Mouse (Mus musculus): ENCODE measurements at regions not wholly inside any gene's neighbourhood (a gene's known extent, or its start where the extent isn't known, plus 50 kb on each side); places are given as distances from the start of the nearest gene placed in this dataset.

- H3K4me3 ChIP-seq (ENCODE audit: insufficient read depth, low read length): no peak overlapping the region
- H3K27ac ChIP-seq (ENCODE audit: insufficient read depth, low read depth, low read length): no peak overlapping the region
- TF ChIP-seq CTCF (IDR thresholded peaks at IDR 0.05; ENCODE audit: low read depth, low read length): no peak
- TF ChIP-seq POLR2A (IDR thresholded peaks at IDR 0.05; ENCODE audit: borderline replicate concordance, low read depth, low read length): no peak
- no peaks in the 10 kb centered on the region for H3K4me1 ChIP-seq (ENCODE audit: control insufficient read depth, insufficient read depth, low read length)
Measured at GRCm38 (mm10) chr17:45932611-45933010, 99.6 kb downstream of the Vegfa start.

- no peak overlapping the region for H3K27ac ChIP-seq (ENCODE audit: insufficient read depth, low read depth, low read length)
- no peaks in the 10 kb centered on the region for H3K4me1 ChIP-seq (ENCODE audit: control insufficient read depth, insufficient read depth, low read length)
- H3K4me3 ChIP-seq (ENCODE audit: insufficient read depth, low read length): no peak overlapping the region
- TF ChIP-seq CTCF (IDR thresholded peaks at IDR 0.05; ENCODE audit: low read depth, low read length) (no peak), POLR2A (IDR thresholded peaks at IDR 0.05; ENCODE audit: borderline replicate concordance, low read depth, low read length) (no peak)
Measured at GRCm38 (mm10) chr17:45929591-45929990, 102.6 kb downstream of the Vegfa start.

- H3K27ac ChIP-seq (ENCODE audit: insufficient read depth, low read depth, low read length): no peak overlapping the region
- H3K4me1 ChIP-seq (ENCODE audit: control insufficient read depth, insufficient read depth, low read length): no peaks in the 10 kb centered on the region
- H3K4me3 ChIP-seq (ENCODE audit: insufficient read depth, low read length): no peak overlapping the region
- TF ChIP-seq POLR2A (IDR thresholded peaks at IDR 0.05; ENCODE audit: borderline replicate concordance, low read depth, low read length) (no peak), CTCF (IDR thresholded peaks at IDR 0.05; ENCODE audit: low read depth, low read length) (no peak)
Measured at GRCm38 (mm10) chr17:45928903-45929477, 103.2 kb downstream of the Vegfa start.

- no peak overlapping the region for H3K4me3 ChIP-seq (ENCODE audit: insufficient read depth, low read length)
- TF ChIP-seq POLR2A (IDR thresholded peaks at IDR 0.05; ENCODE audit: borderline replicate concordance, low read depth, low read length): no peak
- no peak for TF ChIP-seq CTCF (IDR thresholded peaks at IDR 0.05; ENCODE audit: low read depth, low read length)
- H3K4me1 ChIP-seq (ENCODE audit: control insufficient read depth, insufficient read depth, low read length): no peaks in the 10 kb centered on the region
- H3K27ac ChIP-seq (ENCODE audit: insufficient read depth, low read depth, low read length): no peak overlapping the region
Measured at GRCm38 (mm10) chr17:45928013-45928412, 104.2 kb downstream of the Vegfa start.

GRCm38 (mm10) chr17:45925845-45926244 is 106.3 kb downstream of the Vegfa start:
- Histone ChIP-seq H3K27ac (ENCODE audit: insufficient read depth, low read depth, low read length) (no peak overlapping the region), H3K4me3 (ENCODE audit: insufficient read depth, low read length) (no peak overlapping the region), H3K4me1 (ENCODE audit: control insufficient read depth, insufficient read depth, low read length) (no peaks in the 10 kb centered on the region)
- TF ChIP-seq POLR2A (IDR thresholded peaks at IDR 0.05; ENCODE audit: borderline replicate concordance, low read depth, low read length): no peak
- TF ChIP-seq CTCF (IDR thresholded peaks at IDR 0.05; ENCODE audit: low read depth, low read length): no peak

GRCm38 (mm10) chr17:45924595-45924994 is 107.6 kb downstream of the Vegfa start:
- no peaks in the 10 kb centered on the region for H3K4me1 ChIP-seq (ENCODE audit: control insufficient read depth, insufficient read depth, low read length)
- no peak overlapping the region for H3K4me3 ChIP-seq (ENCODE audit: insufficient read depth, low read length)
- no peak for TF ChIP-seq POLR2A (IDR thresholded peaks at IDR 0.05; ENCODE audit: borderline replicate concordance, low read depth, low read length)
- no peak for TF ChIP-seq CTCF (IDR thresholded peaks at IDR 0.05; ENCODE audit: low read depth, low read length)
- H3K27ac ChIP-seq (ENCODE audit: insufficient read depth, low read depth, low read length): no peak overlapping the region

GRCm38 (mm10) chr17:45923217-45923730 is 108.9 kb downstream of the Vegfa start:
- Histone ChIP-seq H3K4me1 (ENCODE audit: control insufficient read depth, insufficient read depth, low read length) (no peaks in the 10 kb centered on the region), H3K27ac (ENCODE audit: insufficient read depth, low read depth, low read length) (no peak overlapping the region), H3K4me3 (ENCODE audit: insufficient read depth, low read length) (no peak overlapping the region)
- TF ChIP-seq CTCF (IDR thresholded peaks at IDR 0.05; ENCODE audit: low read depth, low read length) (no peak), POLR2A (IDR thresholded peaks at IDR 0.05; ENCODE audit: borderline replicate concordance, low read depth, low read length) (no peak)

GRCm38 (mm10) chr17:45917647-45918046 is 114.5 kb downstream of the Vegfa start:
- TF ChIP-seq CTCF (IDR thresholded peaks at IDR 0.05; ENCODE audit: low read depth, low read length) (no peak), POLR2A (IDR thresholded peaks at IDR 0.05; ENCODE audit: borderline replicate concordance, low read depth, low read length) (no peak)
- Histone ChIP-seq H3K4me3 (ENCODE audit: insufficient read depth, low read length) (no peak overlapping the region), H3K4me1 (ENCODE audit: control insufficient read depth, insufficient read depth, low read length) (no peaks in the 10 kb centered on the region), H3K27ac (ENCODE audit: insufficient read depth, low read depth, low read length) (no peak overlapping the region)

GRCm38 (mm10) chr17:45916937-45917336 is 115.2 kb downstream of the Vegfa start:
- no peaks in the 10 kb centered on the region for H3K4me1 ChIP-seq (ENCODE audit: control insufficient read depth, insufficient read depth, low read length)
- TF ChIP-seq CTCF (IDR thresholded peaks at IDR 0.05; ENCODE audit: low read depth, low read length): no peak
- TF ChIP-seq POLR2A (IDR thresholded peaks at IDR 0.05; ENCODE audit: borderline replicate concordance, low read depth, low read length): no peak
- no peak overlapping the region for H3K4me3 ChIP-seq (ENCODE audit: insufficient read depth, low read length)

GRCm38 (mm10) chr17:45914706-45915240 is 117.4 kb downstream of the Vegfa start:
- no peak overlapping the region for H3K27ac ChIP-seq (ENCODE audit: insufficient read depth, low read depth, low read length)
- TF ChIP-seq CTCF (IDR thresholded peaks at IDR 0.05; ENCODE audit: low read depth, low read length): no peak
- TF ChIP-seq POLR2A (IDR thresholded peaks at IDR 0.05; ENCODE audit: borderline replicate concordance, low read depth, low read length): no peak
- H3K4me1 ChIP-seq (ENCODE audit: control insufficient read depth, insufficient read depth, low read length): no peaks in the 10 kb centered on the region
- no peak overlapping the region for H3K4me3 ChIP-seq (ENCODE audit: insufficient read depth, low read length)

More at GRCm38 (mm10) chr17:45916937-45917336, 115.2 kb downstream of the Vegfa start:
- no peak overlapping the region for H3K27ac ChIP-seq (ENCODE audit: insufficient read depth, low read depth, low read length)
